Comparison of ENCODE assay signal across 8 mouse cellular contexts in the genomic region with DNA sequence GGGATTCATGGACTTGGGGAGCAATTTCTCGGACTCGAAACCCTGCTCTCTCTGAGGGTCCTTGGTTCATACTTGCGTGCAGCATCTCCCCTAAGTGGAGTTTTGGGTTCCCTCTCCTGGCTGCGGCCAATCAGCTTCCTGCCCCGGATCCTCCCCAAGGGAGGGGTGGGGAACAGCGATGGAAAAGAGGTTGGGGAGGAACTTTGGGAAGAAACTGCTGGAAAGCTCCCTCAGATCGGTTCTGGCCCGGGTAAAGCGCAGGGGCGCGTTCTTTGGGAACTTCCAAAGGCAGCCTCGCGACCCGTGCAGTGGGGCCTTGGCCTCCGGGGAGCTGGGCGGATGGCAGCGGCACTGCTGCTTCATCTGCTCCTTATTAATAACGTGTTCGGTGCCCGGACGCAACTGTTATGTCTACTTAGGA. TPM values are rescaled to one million over a fixed set of nuclear protein-coding genes. Genes with fewer than 3 reads are reported as not detected.
DNase-seq lines count a peak whose midpoint lies in the region; ATAC-seq and TF ChIP-seq lines count a peak whose summit lies in the region.

No protein-coding gene starts in this region.

- no peaks in the 10 kb centered on the region for H3K9me3 ChIP-seq in kidney, embryonic 15.5 days (replicated peaks)
- no peaks in the 10 kb centered on the region for H3K9me3 ChIP-seq in embryonic facial prominence, embryonic 14.5 days (ENCODE audit: control insufficient read depth, low read length)
- H3K9me3 ChIP-seq in heart, embryonic 15.5 days (replicated peaks), result no peaks in the 10 kb centered on the region
- H3K9me3 ChIP-seq in limb, embryonic 13.5 days, result no peaks in the 10 kb centered on the region

- H3K4me2 ChIP-seq in kidney, embryonic 15.5 days, result peak overlapping the region; percentile 91
- peak overlapping the region; percentile 70 for H3K4me2 ChIP-seq in embryonic facial prominence, embryonic 14.5 days (ENCODE audit: low read depth, low read length)
- peak overlapping the region; percentile 95 for H3K4me2 ChIP-seq in heart, embryonic 15.5 days
- peak overlapping the region; percentile 73 for H3K4me2 ChIP-seq in limb, embryonic 13.5 days (replicated peaks)
- peak overlapping the region; percentile 93 for H3K4me2 ChIP-seq in myocyte (ENCODE audit: low read depth)

- under 1% methylated on average over 21 of the region's 21 CpGs for WGBS in kidney, embryonic 15.5 days
- whole genome bisulfite sequencing in embryonic facial prominence, embryonic 14.5 days, result 1% methylated on average over 20 of the region's 21 CpGs
- WGBS in heart, embryonic 15.5 days, result under 1% methylated on average over 21 of the region's 21 CpGs
- under 1% methylated on average over 21 of the region's 21 CpGs for WGBS in limb, embryonic 13.5 days

- peak overlapping the region; percentile 61 for H3ac ChIP-seq in myocyte (ENCODE audit: control insufficient read depth, insufficient read length)

- ATAC-seq in kidney, embryonic 15.5 days (replicated peaks; ENCODE audit: low FRiP score), result peak; percentile 43
- ATAC-seq in embryonic facial prominence, embryonic 14.5 days (ENCODE audit: low read depth), result peak; percentile 11
- no peak for ATAC-seq in heart, embryonic 15.5 days (replicated peaks; ENCODE audit: insufficient number of reproducible peaks, insufficient read depth, low FRiP score, low read depth)
- ATAC-seq in limb, embryonic 13.5 days (ENCODE audit: low FRiP score, low read depth), result peak; percentile 26; the same call in 1 of the 2 replicates

- H3K4me1 ChIP-seq in kidney, embryonic 15.5 days, result peaks cover 69% of the 10 kb centered on the region
- H3K4me1 ChIP-seq in embryonic facial prominence, embryonic 14.5 days (ENCODE audit: control insufficient read depth, insufficient read depth, low read length), result peaks cover 27% of the 10 kb centered on the region
- H3K4me1 ChIP-seq in heart, embryonic 15.5 days (replicated peaks), result peaks cover 49% of the 10 kb centered on the region
- peaks cover 44% of the 10 kb centered on the region for H3K4me1 ChIP-seq in limb, embryonic 13.5 days

- H3K36me3 ChIP-seq in kidney, embryonic 15.5 days, result no peaks in the 10 kb centered on the region
- no peaks in the 10 kb centered on the region for H3K36me3 ChIP-seq in embryonic facial prominence, embryonic 14.5 days (ENCODE audit: control insufficient read depth, insufficient read depth, low read length)
- H3K36me3 ChIP-seq in heart, embryonic 15.5 days, result no peaks in the 10 kb centered on the region
- no peaks in the 10 kb centered on the region for H3K36me3 ChIP-seq in limb, embryonic 13.5 days
- no peaks in the 10 kb centered on the region for H3K36me3 ChIP-seq in myocyte (ENCODE audit: control insufficient read depth, insufficient read depth)

- peak; percentile 23 for TF ChIP-seq POLR2A in myocyte (IDR thresholded peaks at IDR 0.05; ENCODE audit: insufficient read length, low read depth)

- H3K4me3 ChIP-seq in kidney, embryonic 15.5 days (replicated peaks), result peak overlapping the region; percentile 81
- peak overlapping the region; percentile 81 for H3K4me3 ChIP-seq in embryonic facial prominence, embryonic 14.5 days (ENCODE audit: low read depth, low read length)
- H3K4me3 ChIP-seq in heart, embryonic 15.5 days, result peak overlapping the region; percentile 80
- H3K4me3 ChIP-seq in limb, embryonic 13.5 days, result peak overlapping the region; percentile 87
- peak overlapping the region; percentile 73 for H3K4me3 ChIP-seq in myocyte

- H3K79me2 ChIP-seq in myocyte (ENCODE audit: control insufficient read depth, insufficient read depth), result peaks cover 28% of the 10 kb centered on the region

- no peak for DNase-seq in kidney, adult 8-10 months
- DNase-seq in ES-CJ7 (ENCODE audit: low read depth, low spot score), result peak; percentile 52
- peak; percentile 88 for DNase-seq in embryonic facial prominence, embryonic 14.5 days (ENCODE audit: low spot score)
- DNase-seq in thymus, postnatal 25 days, result no peak

- H3K27me3 ChIP-seq in kidney, embryonic 15.5 days, result peaks cover 8% of the 10 kb centered on the region
- no peaks in the 10 kb centered on the region for H3K27me3 ChIP-seq in embryonic facial prominence, embryonic 14.5 days (replicated peaks; ENCODE audit: control insufficient read depth, insufficient read depth, low read length)
- no peaks in the 10 kb centered on the region for H3K27me3 ChIP-seq in heart, embryonic 15.5 days
- H3K27me3 ChIP-seq in limb, embryonic 13.5 days, result no peaks in the 10 kb centered on the region
- no peaks in the 10 kb centered on the region for H3K27me3 ChIP-seq in myocyte (ENCODE audit: control insufficient read depth, insufficient read depth, insufficient read length)

- peak overlapping the region; percentile 80 for H3K9ac ChIP-seq in kidney, embryonic 15.5 days
- H3K9ac ChIP-seq in embryonic facial prominence, embryonic 14.5 days (ENCODE audit: low read depth, low read length), result peak overlapping the region; percentile 90
- H3K9ac ChIP-seq in heart, embryonic 15.5 days, result peak overlapping the region; percentile 85
- H3K9ac ChIP-seq in limb, embryonic 13.5 days, result peak overlapping the region; percentile 93

- H3K27ac ChIP-seq in kidney, embryonic 15.5 days, result peak overlapping the region; percentile 93
- peak overlapping the region; percentile 91 for H3K27ac ChIP-seq in embryonic facial prominence, embryonic 14.5 days (replicated peaks; ENCODE audit: low read depth, low read length)
- H3K27ac ChIP-seq in heart, embryonic 15.5 days, result peak overlapping the region; percentile 88
- H3K27ac ChIP-seq in limb, embryonic 13.5 days, result peak overlapping the region; percentile 92

TF ChIP-seq in myocyte, 11 proteins besides CTCF, POLR2A, EP300 and RAD21:
- TF ChIP-seq CEBPB (IDR thresholded peaks at IDR 0.05; ENCODE audit: insufficient read depth, poor library complexity, severe bottlenecking), result no peak
- no peak for TF ChIP-seq REST (IDR thresholded peaks at IDR 0.05; ENCODE audit: insufficient read depth, insufficient read length)
- TF ChIP-seq POLR2AphosphoS2 (IDR thresholded peaks at IDR 0.05; ENCODE audit: insufficient read length, low read depth), result no peak
- no peak for TF ChIP-seq E2F4 (IDR thresholded peaks at IDR 0.05; ENCODE audit: insufficient read depth)
- TF ChIP-seq MAX (IDR thresholded peaks at IDR 0.05; ENCODE audit: low read depth), result no peak
- no peak for TF ChIP-seq SRF (IDR thresholded peaks at IDR 0.05; ENCODE audit: control insufficient read depth, insufficient read length, low read depth)
TF ChIP-seq in myocyte: peak in this region for 0.

RNA-seq across cellular contexts. Expression of a gene that starts 1.0 kb away (rescaled TPM):
- polyA plus RNA-seq in kidney, embryonic 15.5 days (2015; fragmentation: Nextera tagmentation; extraction: Ambion mirVana), result 9.3 and 9.5 TPM in 2 replicates
- 7.3 and 7.6 TPM in 2 replicates for polyA plus RNA-seq in embryonic facial prominence, embryonic 14.5 days (2014; fragmentation: Nextera tagmentation; extraction: Ambion mirVana)
- 3.8 and 4.8 TPM in 2 replicates for polyA plus RNA-seq in heart, embryonic 15.5 days (2015; fragmentation: Nextera tagmentation; extraction: Ambion mirVana)
- polyA plus RNA-seq in limb, embryonic 13.5 days (2015; fragmentation: Nextera tagmentation; extraction: Ambion mirVana), result 8.2 and 9.0 TPM in 2 replicates
- 20.1 TPM for polyA plus RNA-seq in myocyte (2012; fragmentation: generic; extraction: Trizol)

RNA-seq across cellular contexts. Expression of a gene that starts 13.8 kb away (rescaled TPM):
- polyA plus RNA-seq in kidney, embryonic 15.5 days (2015; fragmentation: Nextera tagmentation; extraction: Ambion mirVana), result 56.0 and 65.7 TPM in 2 replicates
- 56.0 and 59.2 TPM in 2 replicates for polyA plus RNA-seq in embryonic facial prominence, embryonic 14.5 days (2014; fragmentation: Nextera tagmentation; extraction: Ambion mirVana)
- 34.8 and 41.5 TPM in 2 replicates for polyA plus RNA-seq in heart, embryonic 15.5 days (2015; fragmentation: Nextera tagmentation; extraction: Ambion mirVana)
- 77.2 and 79.4 TPM in 2 replicates for polyA plus RNA-seq in limb, embryonic 13.5 days (2015; fragmentation: Nextera tagmentation; extraction: Ambion mirVana)
- 45.5 TPM for polyA plus RNA-seq in myocyte (2012; fragmentation: generic; extraction: Trizol)

Comparison
In these comparisons a context has a peak if more than half of its experiments do, and no peak if none do; other contexts are left out.
1. DNase-seq: peak in ES-CJ7 (single experiment) and embryonic facial prominence, embryonic 14.5 days (single experiment); none in kidney, adult 8-10 months (0 of 2) and thymus, postnatal 25 days (single experiment).
2. Peak in every context shown above with its lines, with median percentiles within 50 percentile points of each other: H3K27ac ChIP-seq, H3K4me2 ChIP-seq, H3K4me3 ChIP-seq and H3K9ac ChIP-seq.